Mouse (Mus musculus) kidney, postnatal 4 days (tissue): ENCODE results near the gene Gpr12.
"Not testable (repeated sequence)": the region's sequence is repeated elsewhere in the genome, so short reads cannot be mapped to it uniquely, and the experiment has no call there.

ENCODE experiments used
- DNase-seq, 2 experiments: peaks; one replicate each; pipeline ENCODE4 v3.0.0; 2021; ENCODE audit warnings: mixed read lengths in 2 of 2

Gene Gpr12

GRCm38 (mm10) chr5:146586357-146587070 lies 1.5 kb upstream of the Gpr12 start:
- DNase-seq = no peak

- no peak for DNase-seq
Observed at GRCm38 (mm10) chr5:146585307-146585651, 240 bp upstream of the Gpr12 start.

GRCm38 (mm10) chr5:146584156-146584477 lies 922 bp downstream of the Gpr12 start:
- DNase-seq = peak; percentile 12

- no peak for DNase-seq
Observed at GRCm38 (mm10) chr5:146576668-146577067, 8.4 kb downstream of the Gpr12 start.

- not testable (repeated sequence) for DNase-seq
Observed at GRCm38 (mm10) chr5:146572735-146573042, 12.3 kb downstream of the Gpr12 start.

GRCm38 (mm10) chr5:146571830-146572734 lies 13.0 kb downstream of the Gpr12 start:
- not testable (repeated sequence) for DNase-seq

- peak in 1 of 2 experiments; percentile 20 for DNase-seq
Observed at GRCm38 (mm10) chr5:146570179-146570578, 14.9 kb downstream of the Gpr12 start.

GRCm38 (mm10) chr5:146567054-146567453 lies 18.0 kb downstream of the Gpr12 start:
- DNase-seq = peak; percentile 31 to 41

- no peak for DNase-seq
Observed at GRCm38 (mm10) chr5:146564259-146564658, 20.8 kb downstream of the Gpr12 start.

- not testable (repeated sequence) for DNase-seq
Observed at GRCm38 (mm10) chr5:146555836-146556235, 29.2 kb downstream of the Gpr12 start, which contains the start of gene Gm3415. TSS of gene Gm3415 (plus strand) at chr5:146556136.

GRCm38 (mm10) chr5:146537347-146537746 lies 47.7 kb downstream of the Gpr12 start, which contains the start of gene Gm3409:
TSS of gene Gm3409 (plus strand) at chr5:146537647.
- DNase-seq = not testable (repeated sequence)
